Mouse (Mus musculus): ENCODE measurements at regions not wholly inside any gene's neighbourhood (a gene's known extent, or its start where the extent isn't known, plus 50 kb on each side); places are given as distances from the start of the nearest gene placed in this dataset.

DNA sequence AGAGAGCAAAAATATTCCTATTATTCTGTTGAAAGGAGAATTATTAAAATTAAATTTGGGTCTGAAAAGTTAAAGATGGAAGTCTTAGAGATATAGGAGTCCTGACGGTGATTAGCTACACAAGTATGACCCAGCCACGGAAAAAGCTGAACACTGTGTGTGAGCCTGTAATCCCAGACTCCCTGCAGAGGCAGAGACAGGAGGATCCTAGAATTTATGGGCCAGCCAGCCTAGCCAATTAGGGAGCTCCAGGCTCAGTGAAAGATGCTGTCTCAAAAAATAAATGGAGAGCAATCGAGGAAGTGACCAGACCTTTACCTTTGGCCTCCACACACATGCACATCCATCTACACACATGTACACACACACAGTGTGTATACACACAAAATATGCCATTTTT, 307.5 kb downstream of the Qk start:
- no peak for ATAC-seq (replicated peaks; ENCODE audit: low read depth, poor library complexity, severe bottlenecking)

DNA sequence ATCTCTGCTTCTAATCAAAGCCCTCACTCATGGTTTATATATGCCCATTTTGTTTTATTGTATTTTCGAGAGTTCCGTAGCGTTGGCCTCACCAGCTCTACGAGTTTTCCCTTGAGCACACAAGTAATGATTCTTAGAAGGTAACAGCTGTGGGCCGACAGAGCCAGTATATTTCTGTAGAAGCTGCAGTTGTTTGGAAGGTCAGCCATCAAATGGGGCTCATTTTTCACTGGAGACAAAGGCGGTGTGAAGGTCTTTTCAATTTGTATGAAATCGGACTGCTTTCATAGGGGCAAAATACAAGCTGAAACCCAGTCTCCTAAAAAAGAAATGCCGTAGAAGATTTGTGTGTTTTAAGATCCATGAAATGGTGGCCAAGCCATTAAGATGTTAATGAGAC, 307.9 kb downstream of the Qk start:
- no peak for ATAC-seq (replicated peaks; ENCODE audit: low read depth, poor library complexity, severe bottlenecking)

DNA sequence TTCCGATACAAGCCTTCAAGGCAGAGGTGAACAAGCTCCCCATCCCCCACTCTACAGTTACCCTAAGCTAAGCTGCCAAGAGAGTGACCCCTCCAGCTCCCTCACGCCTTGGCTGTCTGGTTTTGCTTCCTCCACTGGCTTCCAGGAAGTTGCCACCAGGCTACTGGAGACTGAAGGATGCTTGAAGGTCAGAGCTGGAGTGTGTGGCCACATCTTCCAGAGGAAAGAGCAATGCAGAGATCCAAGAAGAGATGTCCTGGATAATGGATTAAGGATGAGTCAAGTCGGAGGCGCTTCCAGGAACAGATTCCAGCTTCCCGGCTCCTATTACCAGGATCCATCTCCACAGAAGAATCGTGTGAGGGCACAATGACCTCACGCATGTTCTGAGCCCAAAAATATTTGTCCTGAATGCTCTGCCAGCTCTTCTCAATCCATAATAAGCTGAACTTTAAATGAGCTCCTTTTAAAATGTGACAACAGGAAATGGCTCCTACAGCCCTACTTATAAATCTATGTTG, 318.5 kb downstream of the Qk start:
- no peak for ATAC-seq (replicated peaks; ENCODE audit: low read depth, poor library complexity, severe bottlenecking)

DNA sequence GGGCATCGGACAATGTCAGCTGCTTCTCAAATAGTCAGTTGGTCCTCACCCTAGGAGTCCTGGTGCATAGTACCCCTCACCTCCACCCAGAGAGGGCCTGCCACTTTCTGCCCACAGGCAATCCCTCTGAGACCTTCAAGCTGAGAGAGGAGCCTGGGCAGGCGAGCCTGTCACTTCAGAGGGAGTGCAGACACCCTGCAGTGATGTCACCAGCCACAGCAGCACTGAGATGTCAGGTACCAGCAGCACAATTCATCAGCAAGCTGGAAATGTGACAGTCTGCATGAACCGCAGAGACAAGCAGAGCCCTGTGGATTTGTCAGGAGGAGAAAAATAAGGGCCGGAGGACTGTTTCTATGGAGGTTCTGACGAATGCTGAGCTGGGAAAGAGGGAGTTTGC, 324.3 kb downstream of the Qk start:
- ATAC-seq (replicated peaks; ENCODE audit: low read depth, poor library complexity, severe bottlenecking) = no peak

DNA sequence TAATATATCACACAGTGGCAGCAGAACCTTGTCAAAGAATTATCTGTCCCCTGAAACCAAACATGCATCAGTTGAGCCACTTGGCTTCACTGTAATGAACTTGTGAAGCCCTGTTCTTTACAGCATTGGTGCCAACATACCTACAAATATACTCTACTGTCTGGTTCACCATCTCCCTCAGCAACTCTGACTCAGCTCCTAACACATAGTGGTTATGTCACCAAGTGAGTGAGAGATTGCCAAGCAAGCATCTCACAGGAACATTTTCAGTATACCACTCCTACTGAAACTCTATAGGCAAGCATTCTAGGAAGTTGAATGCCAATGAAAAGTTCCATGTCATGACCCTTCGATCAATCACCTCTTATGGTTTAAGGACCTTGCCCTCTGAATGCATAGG, 321.2 kb upstream of the Pabpc6 start:
- no peak for ATAC-seq (replicated peaks; ENCODE audit: low read depth, poor library complexity, severe bottlenecking)

DNA sequence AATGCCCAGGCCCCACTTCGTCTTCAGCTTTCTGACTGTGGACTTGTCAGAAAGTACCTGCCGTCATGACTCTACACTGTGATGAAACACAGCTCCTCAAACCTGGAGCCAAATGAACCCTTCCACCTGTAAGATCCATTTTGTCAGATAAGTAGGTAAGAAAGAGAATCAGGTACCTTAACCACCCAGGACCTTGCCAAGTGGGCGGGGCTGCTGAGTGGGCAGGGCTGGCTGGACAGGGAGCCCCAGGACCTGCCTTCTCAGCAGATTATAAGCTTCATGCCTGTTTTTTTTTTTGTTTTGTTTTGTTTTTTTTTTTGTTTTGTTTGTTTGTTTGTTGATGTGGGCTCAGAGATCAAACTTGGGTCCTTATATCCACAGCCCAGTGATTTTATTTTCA, 311.8 kb upstream of the Pabpc6 start:
- ATAC-seq (replicated peaks; ENCODE audit: low read depth, poor library complexity, severe bottlenecking) = no peak

- ATAC-seq (replicated peaks; ENCODE audit: low read depth, poor library complexity, severe bottlenecking) = no peak
Measured at GRCm38 (mm10) chr17:9976866-9977421, 307.4 kb upstream of the Pabpc6 start.

- no peak for ATAC-seq (replicated peaks; ENCODE audit: low read depth, poor library complexity, severe bottlenecking)
Measured at GRCm38 (mm10) chr17:9975995-9976394, 306.5 kb upstream of the Pabpc6 start.

DNA sequence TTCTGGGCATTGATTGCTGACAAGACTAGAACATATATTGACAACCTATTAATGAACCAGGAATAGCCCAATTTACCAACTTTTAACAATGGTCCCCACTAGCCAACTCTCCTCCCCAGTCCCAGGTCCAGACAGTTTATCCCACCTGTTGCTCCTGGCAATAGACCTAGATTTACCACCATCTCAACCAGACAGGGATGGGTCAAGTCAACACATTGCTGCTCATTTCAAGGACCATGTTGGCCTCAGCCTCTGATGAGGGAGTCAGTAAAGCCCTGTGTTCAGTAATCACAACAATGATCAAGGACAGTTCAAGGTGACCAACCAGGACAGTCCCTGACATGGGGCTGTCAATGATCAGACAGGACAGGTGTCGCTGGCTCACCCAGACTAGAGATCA, 305.6 kb upstream of the Pabpc6 start:
- no peak for ATAC-seq (replicated peaks; ENCODE audit: low read depth, poor library complexity, severe bottlenecking)

DNA sequence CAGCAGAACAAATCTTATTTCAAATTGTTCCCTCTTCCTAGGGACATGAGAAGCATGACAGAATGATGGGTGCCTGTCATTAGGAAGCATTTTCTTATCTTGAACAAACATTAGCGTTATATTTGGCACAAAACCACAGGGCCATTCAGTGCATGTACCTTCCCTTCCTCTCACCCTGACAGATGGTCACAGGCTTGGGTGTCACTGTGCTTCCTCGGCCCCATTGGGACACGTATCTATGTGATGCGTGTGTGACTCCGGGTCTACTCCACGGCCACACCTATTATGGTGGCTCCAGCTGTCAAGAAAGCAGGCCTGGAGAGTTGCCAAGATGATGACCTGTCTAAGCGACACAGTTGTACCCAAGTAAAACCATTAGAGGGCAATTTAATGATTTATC, 298.5 kb upstream of the Pabpc6 start:
- peak; percentile 85 for ATAC-seq (replicated peaks; ENCODE audit: low read depth, poor library complexity, severe bottlenecking)

- no peak for ATAC-seq (replicated peaks; ENCODE audit: low read depth, poor library complexity, severe bottlenecking)
Measured at GRCm38 (mm10) chr17:9962893-9963436, 293.4 kb upstream of the Pabpc6 start.

- ATAC-seq (replicated peaks; ENCODE audit: low read depth, poor library complexity, severe bottlenecking) = no peak
Measured at GRCm38 (mm10) chr17:9948985-9949667, 279.6 kb upstream of the Pabpc6 start.

- ATAC-seq (replicated peaks; ENCODE audit: low read depth, poor library complexity, severe bottlenecking) = no peak
Measured at GRCm38 (mm10) chr17:9947609-9948008, 278.1 kb upstream of the Pabpc6 start.

- ATAC-seq (replicated peaks; ENCODE audit: low read depth, poor library complexity, severe bottlenecking) = no peak
Measured at GRCm38 (mm10) chr17:9944513-9944912, 275.0 kb upstream of the Pabpc6 start.

- no peak for ATAC-seq (replicated peaks; ENCODE audit: low read depth, poor library complexity, severe bottlenecking)
Measured at GRCm38 (mm10) chr17:9942171-9942570, 272.7 kb upstream of the Pabpc6 start.

- ATAC-seq (replicated peaks; ENCODE audit: low read depth, poor library complexity, severe bottlenecking) = no peak
Measured at GRCm38 (mm10) chr17:9939576-9939975, 270.1 kb upstream of the Pabpc6 start.

- no peak for ATAC-seq (replicated peaks; ENCODE audit: low read depth, poor library complexity, severe bottlenecking)
Measured at GRCm38 (mm10) chr17:9938426-9938825, 268.9 kb upstream of the Pabpc6 start.

DNA sequence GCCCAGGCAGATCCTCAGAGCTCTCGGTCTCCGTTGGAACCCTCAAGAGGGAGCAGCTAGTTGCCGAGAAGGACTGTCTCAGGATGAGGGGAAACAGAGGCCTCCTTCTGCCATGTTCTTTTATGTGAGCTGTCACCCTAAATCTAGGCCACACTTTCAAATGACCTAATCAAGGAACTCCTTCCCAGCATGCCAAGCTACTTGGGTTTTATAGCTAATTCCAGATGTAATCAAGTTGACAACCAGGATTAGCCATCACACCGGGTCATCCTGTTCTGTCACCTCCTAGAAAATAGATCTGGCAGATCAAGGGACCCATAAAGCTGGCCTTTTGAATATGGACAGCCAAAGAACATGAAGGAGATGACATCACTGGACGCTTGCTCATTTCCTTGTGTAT, 267.7 kb upstream of the Pabpc6 start:
- ATAC-seq (replicated peaks; ENCODE audit: low read depth, poor library complexity, severe bottlenecking) = no peak

DNA sequence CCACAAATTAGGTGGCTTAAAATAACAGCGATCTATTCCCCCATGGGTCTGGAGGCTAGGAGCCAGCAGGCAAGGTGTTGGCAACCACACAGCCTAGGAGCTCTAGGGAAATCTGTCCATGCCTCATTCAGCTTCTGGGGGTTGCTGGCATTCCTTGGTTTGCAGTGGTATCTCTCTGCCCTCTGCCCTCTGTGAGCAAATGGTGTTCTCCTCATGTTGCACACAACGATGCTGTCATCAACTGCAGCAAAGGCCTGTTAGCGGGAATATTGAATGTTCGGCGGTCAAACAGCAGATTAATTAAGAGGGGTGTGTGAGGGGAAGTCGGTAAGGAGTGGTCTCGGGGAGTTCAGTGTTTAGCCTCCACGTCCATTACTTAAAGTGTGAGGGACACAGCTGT, 262.7 kb upstream of the Pabpc6 start:
- no peak for ATAC-seq (replicated peaks; ENCODE audit: low read depth, poor library complexity, severe bottlenecking)

DNA sequence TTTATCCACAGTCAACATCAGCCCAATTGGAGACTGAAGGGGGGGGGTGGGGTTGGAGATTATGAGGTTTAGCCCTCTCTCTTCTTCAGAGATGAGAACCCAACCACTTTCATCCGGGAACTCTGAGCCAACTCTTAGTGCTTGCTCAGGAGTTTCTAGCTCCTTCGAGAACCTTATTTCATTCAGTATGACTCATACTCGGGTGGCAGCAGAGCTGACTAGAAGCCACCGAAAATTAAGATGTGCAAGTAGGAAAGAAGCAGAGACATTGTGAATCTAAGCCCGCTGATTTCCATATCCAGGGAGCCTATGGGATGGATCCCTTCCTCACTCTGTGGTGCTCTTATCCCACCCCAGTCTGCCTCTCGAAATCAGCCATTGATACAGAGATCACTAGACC, 262.0 kb upstream of the Pabpc6 start:
- ATAC-seq (replicated peaks; ENCODE audit: low read depth, poor library complexity, severe bottlenecking) = no peak

GRCm38 (mm10) chr17:9929448-9930088, 260.1 kb upstream of the Pabpc6 start:
- no peak for ATAC-seq (replicated peaks; ENCODE audit: low read depth, poor library complexity, severe bottlenecking)
